Mouse (Mus musculus) kidney, adult 9 months (tissue): ENCODE measurements around the gene Fbxo3.
A peak's percentile ranks its signal among the peaks of the same experiment; 100 is the strongest.
"Not testable (repeated sequence)": the region's sequence is repeated elsewhere in the genome, so short reads cannot be mapped to it uniquely, and the experiment has no call there.

Experiments used
- DNase-seq: peaks from one replicate; pipeline ENCODE4 v3.0.0; 2022

The Fbxo3 gene

DNA sequence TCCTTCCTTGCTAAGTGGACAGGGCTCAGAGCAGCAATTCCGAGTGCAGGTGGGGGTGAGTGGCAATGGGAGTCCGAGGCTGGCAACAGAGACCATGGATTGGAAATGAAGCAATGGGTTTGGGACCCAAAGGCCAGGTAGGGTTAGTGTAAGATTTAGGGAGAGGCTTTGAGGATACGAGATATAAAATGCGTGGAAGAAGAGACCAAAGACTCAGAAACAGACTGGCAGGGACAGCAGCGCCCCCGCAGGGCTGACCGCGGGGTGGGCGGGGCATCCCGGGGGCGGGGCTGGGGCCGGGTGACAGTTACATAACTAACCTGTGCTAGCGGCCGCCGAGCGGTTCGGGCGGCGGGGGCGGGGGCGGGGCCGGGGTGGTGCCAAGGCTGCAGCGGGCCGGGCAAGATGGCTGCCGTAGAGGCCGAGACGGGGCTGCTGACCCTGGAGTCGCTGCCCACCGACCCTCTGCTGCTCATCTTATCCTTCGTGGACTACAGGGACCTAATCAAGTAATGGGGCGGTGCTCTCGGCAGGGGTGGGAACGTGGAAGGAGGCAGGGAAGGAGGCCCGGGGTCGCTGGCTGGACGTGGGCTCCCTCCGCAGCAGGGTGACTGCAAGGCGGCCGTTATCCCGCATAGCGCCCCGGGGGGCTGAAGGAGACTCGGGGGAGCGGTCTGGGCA, at the start of gene Fbxo3:
Gene Fbxo3 (plus strand): TSS at position 264 of the 681 bp plus-strand sequence.
- peak; percentile 95 for DNase-seq

- peak; percentile 73 for DNase-seq
Observed at GRCm38 (mm10) chr2:103982250-103982649, 45.3 kb upstream of the Fbxo3 start.

GRCm38 (mm10) chr2:103983146-103983545, 44.4 kb upstream of the Fbxo3 start:
- no peak for DNase-seq

DNA sequence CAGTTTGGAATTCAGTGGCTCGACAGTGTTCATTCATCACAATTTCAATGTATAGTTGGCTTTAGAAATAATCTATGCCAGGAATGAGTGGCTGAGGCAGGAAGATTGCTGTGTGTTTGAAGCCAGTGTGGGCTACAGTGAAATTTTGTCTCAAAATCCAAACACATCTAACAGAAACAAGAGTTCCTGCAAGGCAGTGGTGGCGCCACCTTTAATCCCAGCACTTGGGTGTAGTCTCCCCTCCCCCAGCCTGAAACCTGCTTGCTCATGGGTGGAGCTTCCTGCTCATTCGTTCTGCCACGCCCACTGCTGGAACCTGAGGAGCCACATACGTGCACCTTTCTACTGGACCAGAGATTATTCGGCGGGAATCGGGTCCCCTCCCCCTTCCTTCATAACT, 39.9 kb upstream of the Fbxo3 start:
- DNase-seq: not testable (repeated sequence)

DNA sequence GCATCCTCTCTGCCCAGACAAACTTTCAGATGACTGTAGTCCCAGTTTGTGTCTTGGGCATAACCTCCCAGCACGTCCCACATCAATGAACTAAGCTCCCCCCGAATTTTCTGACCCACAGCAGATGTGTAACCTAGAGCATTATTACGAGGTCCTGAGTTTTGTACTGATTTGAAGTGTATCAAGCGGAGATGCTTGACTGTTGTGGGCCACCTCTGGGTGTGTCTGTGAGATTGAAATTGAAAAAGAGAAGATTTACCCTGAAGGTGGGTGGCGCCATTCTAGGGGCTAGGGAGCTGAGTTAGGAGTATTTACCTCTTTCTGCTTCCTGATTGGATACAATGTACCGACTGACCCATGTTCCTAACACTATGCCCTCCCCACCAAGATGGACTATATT, 37.8 kb upstream of the Fbxo3 start:
- no peak for DNase-seq

DNA sequence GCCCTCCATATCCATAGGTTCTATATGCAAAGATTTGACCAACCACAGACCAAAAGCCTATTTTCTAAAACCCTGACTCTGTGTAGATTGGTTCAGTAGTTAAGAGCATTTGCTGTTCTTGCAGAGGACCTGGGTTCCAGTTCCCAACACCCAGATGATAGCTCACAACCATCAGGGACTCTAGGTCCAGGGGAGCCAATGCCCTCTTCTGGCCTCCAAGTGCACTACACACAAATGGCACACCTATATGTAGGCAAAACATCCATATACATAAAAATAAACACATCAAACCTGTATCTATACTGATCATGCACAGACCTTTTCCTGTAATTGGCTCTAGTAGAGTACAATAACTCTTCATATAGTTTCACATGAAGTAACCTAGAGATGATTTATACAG, 36.2 kb upstream of the Fbxo3 start:
- no peak for DNase-seq

- no peak for DNase-seq
Observed at GRCm38 (mm10) chr2:103992162-103992561, 35.4 kb upstream of the Fbxo3 start.

- DNase-seq: no peak
Observed at GRCm38 (mm10) chr2:103992618-103993332, 34.7 kb upstream of the Fbxo3 start.

- DNase-seq: peak; percentile 33
Observed at GRCm38 (mm10) chr2:104001076-104001475, 26.4 kb upstream of the Fbxo3 start.

- DNase-seq: no peak
Observed at GRCm38 (mm10) chr2:104001861-104002260, 25.7 kb upstream of the Fbxo3 start.

GRCm38 (mm10) chr2:104002711-104003413, 24.7 kb upstream of the Fbxo3 start:
- DNase-seq: peak; percentile 54

DNA sequence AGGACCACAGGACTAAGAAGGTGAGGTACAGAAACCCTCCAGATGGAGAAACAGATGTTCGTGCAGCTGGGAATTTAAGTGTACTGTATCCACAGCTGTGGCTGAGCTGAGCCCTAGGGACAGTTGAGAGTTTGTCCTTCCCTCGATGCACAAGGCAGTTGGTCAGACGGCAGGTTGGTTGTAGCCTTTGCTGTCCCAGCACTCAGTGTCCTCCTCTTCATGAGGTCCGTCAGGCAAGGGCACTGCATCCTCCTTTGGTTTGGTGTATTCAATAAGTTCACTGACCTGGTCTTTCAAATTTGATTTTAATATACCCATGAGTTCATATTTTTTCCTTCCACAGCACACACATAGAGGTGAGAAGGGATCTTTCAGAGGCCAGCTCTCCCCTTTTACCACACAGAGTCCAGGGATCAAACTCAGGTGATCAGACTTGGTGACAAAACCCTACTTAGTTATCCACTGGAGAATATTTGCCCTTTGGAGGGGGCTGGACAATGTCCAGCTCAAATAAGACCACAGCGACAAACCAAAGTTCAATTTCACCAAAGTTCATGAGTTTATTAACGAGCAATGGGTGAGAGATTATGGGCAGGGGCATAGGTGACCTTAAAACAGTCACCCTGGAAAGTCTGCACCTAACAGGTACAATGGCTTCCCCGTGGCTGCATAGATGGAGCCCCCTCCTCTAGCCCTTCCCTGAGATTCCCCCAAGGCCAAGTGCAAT, 19.6 kb upstream of the Fbxo3 start:
- DNase-seq: peak; percentile 70

- not testable (repeated sequence) for DNase-seq
Observed at GRCm38 (mm10) chr2:104008853-104009252, 18.7 kb upstream of the Fbxo3 start.

- no peak for DNase-seq
Observed at GRCm38 (mm10) chr2:104023096-104023495, 4.4 kb upstream of the Fbxo3 start.

DNA sequence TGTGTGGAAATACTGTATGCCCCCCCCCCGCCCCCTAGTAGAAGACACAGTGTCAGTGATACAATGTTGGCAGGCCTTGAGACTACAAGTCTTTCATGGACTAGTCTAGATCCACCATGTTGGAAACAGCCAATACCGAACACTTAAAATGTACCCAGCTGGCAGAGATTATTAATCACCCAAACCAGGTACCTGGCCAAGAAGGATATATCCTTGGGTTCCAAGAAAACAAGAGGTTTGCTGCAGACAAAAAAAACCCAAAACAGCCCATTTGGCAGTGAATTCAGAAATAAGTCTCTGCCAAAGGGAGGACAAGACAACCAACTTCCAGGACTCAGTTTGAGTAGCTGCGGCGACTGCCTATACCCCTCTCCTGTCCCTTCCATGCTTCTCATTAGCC, 2.9 kb upstream of the Fbxo3 start:
- DNase-seq: no peak

GRCm38 (mm10) chr2:104028139-104028723, 710 bp downstream of the Fbxo3 start, which contains the start of gene 4931422A03Rik:
TSS of gene 4931422A03Rik (minus strand) at chr2:104028361.
- DNase-seq: peak; percentile 27

DNA sequence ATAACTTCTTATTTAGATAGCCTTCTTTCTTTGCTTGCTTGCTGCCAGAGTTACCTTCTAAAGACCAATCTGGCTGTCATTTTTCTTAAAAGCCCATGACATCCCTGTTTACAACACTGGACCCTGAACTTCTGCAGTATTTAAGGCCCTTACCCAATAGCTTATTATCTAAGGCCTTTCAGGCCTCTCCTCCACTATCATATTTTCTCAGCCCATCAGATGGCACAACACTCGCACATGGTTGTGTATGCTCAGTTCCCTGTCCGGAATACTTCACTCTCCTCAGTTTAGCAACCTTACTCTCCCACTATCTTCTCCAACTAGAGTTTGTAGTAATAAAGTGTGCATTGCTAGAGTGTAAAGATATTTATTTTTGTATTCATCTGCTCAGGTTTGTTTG, 1.6 kb downstream of the Fbxo3 start:
- DNase-seq: no peak

DNA sequence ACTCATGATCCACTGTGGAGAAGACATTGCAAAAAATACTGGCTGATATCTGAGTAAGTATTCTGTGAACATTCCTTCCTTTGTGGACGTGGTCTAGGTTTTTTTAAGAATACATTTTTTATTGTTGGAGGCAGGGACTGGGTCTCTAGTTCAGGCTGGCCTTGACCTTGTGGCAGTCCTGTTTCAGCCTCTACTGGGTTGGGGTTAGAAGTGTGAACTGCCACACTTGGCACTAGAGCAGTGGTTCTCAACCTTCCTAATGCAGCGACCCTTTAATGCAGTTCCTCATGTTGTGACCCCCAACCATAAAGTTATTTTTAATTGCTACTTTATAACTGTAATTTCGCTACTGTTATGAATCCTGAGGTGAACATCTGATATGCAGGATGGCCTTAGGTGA, 2.9 kb downstream of the Fbxo3 start:
- DNase-seq: no peak

GRCm38 (mm10) chr2:104032056-104032455, 4.5 kb downstream of the Fbxo3 start:
- no peak for DNase-seq

DNA sequence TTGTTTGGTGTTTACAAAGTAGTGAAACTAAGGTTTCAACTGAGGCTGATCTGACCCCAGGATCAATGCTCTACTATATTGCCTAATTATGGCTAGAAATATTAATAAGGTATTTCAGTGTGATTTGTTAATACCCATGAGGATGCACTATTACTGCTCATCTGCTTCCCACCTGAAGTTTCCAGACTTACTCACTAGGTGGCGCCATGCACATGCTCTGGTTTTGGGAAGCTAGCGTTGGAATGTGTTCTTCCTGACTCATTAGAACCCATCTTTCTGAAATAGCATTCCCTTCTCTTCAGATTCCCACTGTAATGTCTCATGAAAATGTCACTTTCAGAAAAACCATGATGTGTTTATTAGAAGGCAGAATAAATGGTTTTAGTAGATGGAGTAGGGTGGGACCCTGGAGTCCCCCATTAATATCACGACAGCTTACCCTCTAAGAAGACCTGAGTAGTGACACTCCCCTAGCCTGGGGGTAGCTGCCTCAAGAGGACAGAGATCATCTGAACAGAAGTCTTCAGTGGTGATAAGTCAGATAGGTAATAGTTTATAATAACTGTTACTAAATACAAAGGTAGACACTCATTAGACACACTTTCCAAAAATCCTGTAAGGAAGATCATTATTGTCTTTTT, 7.4 kb downstream of the Fbxo3 start:
- DNase-seq: peak; percentile 70

DNA sequence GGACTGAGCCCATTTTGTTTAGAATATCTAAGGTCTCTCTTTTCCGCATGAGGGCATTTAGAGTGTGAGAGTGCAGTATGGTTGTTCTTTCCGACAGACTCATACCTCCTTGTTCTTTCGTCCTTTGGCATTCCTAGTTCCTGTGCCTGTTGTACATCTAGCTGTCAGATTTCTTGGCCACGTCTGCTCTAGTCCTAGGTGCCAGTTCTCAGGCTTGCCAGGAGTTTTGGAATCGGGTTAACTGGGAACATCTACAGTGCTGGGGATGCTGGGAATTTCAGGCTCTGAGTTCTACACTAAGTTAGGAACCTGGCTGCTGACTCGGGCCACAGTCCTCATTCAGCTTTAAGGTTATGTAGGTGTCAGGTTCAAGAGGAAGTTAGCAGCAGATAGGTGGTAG, 8.1 kb downstream of the Fbxo3 start:
- DNase-seq: no peak

- no peak for DNase-seq
Observed at GRCm38 (mm10) chr2:104036316-104036715, 8.8 kb downstream of the Fbxo3 start.
